Mouse (Mus musculus) stomach, embryonic 16.5 days (tissue): ENCODE results near the gene Tctn1. TPM values are rescaled to one million over a fixed set of nuclear protein-coding genes. Genes with fewer than 3 reads are reported as not detected.

Source experiments
- ATAC-seq: fragments of 200-750 bp; cut with Nextera tagmentation; 2 replicates; pipeline ENCODE4 v1.8.0; 2017; ENCODE audit warnings: moderate number of reproducible peaks, moderate TSS enrichment; ENCODE audit not compliant: insufficient read depth, low FRiP score
- H3K27ac ChIP-seq: fragments of 300-500 bp; sonication (generic); 2 replicates; pipeline ENCODE4 v1.5.1; 2014; ENCODE audit warnings: low read length
- H3K27me3 ChIP-seq: fragments of 300-500 bp; sonication (generic); 2 replicates; pipeline ENCODE4 v1.6.1; 2014; ENCODE audit warnings: low read length, control low read depth, mixed read lengths; ENCODE audit not compliant: control insufficient read depth, insufficient read depth
- H3K36me3 ChIP-seq: fragments of 300-500 bp; sonication (generic); 2 replicates; pipeline ENCODE4 v1.6.1; 2014; ENCODE audit warnings: low read length; ENCODE audit not compliant: control insufficient read depth, insufficient read depth
- H3K4me1 ChIP-seq: fragments of 300-500 bp; sonication (generic); 2 replicates; pipeline ENCODE4 v1.6.1; 2014; ENCODE audit warnings: low read length, control low read depth, mixed read lengths; ENCODE audit not compliant: control insufficient read depth, insufficient read depth
- H3K4me2 ChIP-seq: fragments of 300-500 bp; sonication (generic); 2 replicates; pipeline ENCODE4 v1.6.1; 2014; ENCODE audit warnings: low read depth, low read length, mixed read lengths
- H3K4me3 ChIP-seq: fragments of 300-500 bp; sonication (generic); replicated peaks from 2 replicates; pipeline ENCODE4 v1.5.1; 2014; ENCODE audit warnings: mild to moderate bottlenecking, low read length
- H3K9ac ChIP-seq: fragments of 300-500 bp; sonication (generic); 2 replicates; pipeline ENCODE4 v1.6.1; 2014; ENCODE audit warnings: low read length
- H3K9me3 ChIP-seq: fragments of 300-500 bp; sonication (generic); replicated peaks from 2 replicates; pipeline ENCODE4 v1.6.1; 2016; ENCODE audit warnings: low read length, control low read depth; ENCODE audit not compliant: control insufficient read depth
- WGBS: fragments of 180-500 bp; shearing (Covaris S2); extraction: QIAGEN DNeasy Blood & Tissue Kit; methylation state at CpG from one replicate; pipeline ENCODE4 v1.1.7; 2014; 5-methylcytosine and 5-hydroxymethylcytosine counted together
- polyA plus RNA-seq: library from polyadenylated mRNA; unstranded; fragments of >200 nt; fragmentation: Nextera tagmentation; extraction: Ambion mirVana; gene quantifications from 2 replicates; pipeline ENCODE4 v1.2.1, GENCODE M21; 2015

Gene Tctn1
- polyA plus RNA-seq, 1 experiment from 2014 or later = 5.0 TPM

DNA sequence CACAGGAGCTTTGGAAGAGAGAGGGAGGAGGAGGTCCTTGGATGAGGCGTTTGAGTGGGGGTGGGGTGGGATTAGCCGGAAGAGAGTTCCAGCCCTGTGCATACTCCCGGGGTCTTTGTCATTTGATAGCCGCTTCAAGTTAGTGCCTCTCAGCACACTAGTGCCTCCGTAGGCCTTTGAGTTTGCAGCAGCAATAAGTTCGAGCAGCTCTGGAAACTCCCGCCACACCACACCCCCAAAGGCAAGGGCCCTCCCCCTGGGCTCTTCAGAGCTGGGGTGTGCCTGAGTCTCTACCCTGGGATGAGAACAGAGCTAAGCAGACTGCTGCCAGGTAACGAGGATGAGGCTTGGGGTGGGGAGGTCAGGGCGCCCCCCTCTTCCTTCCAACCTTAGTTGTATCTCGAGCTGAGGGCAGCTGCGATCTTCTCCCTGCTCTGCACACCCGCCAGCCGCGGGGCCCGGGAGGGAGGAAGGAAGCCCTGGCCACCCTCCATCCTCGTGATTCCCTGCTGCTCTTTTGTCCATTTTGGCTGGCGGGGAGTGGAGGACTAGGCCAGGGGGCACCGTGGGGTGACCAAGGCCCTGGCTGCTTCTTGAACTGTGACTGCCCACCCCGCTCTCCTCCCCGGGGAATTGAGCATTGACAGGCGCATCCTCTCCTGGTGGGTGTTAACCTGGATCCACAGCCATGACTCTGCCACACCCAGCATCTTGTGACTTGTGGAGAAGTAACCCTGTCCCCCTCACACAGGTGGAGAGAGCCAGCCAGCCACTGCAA is 54.5 kb downstream of the Tctn1 start:
- 5% methylated on average over 20 of the region's 21 CpGs for WGBS
- H3K27me3 ChIP-seq = no peaks in the 10 kb centered on the region
- H3K36me3 ChIP-seq = no peaks in the 10 kb centered on the region
- no peaks in the 10 kb centered on the region for H3K9me3 ChIP-seq
- H3K4me3 ChIP-seq = peak overlapping the region; percentile 38
- H3K4me1 ChIP-seq = peaks cover 4% of the 10 kb centered on the region; the same call in 1 of the 2 replicates
- peak overlapping the region; percentile 63 for H3K9ac ChIP-seq
- peak overlapping the region; percentile 49 for H3K4me2 ChIP-seq
- peak; percentile 87 for ATAC-seq
- H3K27ac ChIP-seq = 0 out of 2 replicates have a peak overlapping the region, but pooled peaks have one; percentile 39

DNA sequence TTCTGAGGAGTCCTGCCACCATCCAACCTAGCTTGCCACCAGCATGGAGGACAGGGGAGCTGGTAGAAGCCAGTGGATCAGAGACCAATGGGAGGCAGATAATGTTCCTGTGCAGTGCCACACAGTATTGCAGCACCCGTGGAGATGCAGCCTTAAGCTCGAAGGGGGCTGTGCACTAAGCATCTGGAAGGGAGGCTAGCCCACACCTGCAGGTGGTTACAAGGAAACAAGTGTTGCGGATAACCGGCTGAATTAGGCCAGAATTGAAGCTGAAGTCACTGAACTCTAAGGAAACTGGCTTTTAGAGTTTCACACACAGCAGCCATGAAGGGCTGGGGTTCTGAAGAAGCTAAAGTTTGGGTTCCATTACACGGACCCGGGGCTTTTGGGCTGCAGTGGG is 55.4 kb downstream of the Tctn1 start:
- Histone ChIP-seq H3K9ac (peak overlapping the region; percentile 19; the same call in 1 of the 2 replicates), H3K9me3 (no peaks in the 10 kb centered on the region), H3K36me3 (no peaks in the 10 kb centered on the region), H3K27ac (peak overlapping the region; percentile 39; the same call in 1 of the 2 replicates), H3K4me3 (no peak overlapping the region), H3K27me3 (no peaks in the 10 kb centered on the region), H3K4me2 (no peak overlapping the region), H3K4me1 (peaks cover 4% of the 10 kb centered on the region; the same call in 1 of the 2 replicates)
- 47% methylated on average over 6 of the region's 6 CpGs for WGBS
- ATAC-seq = no peak

DNA sequence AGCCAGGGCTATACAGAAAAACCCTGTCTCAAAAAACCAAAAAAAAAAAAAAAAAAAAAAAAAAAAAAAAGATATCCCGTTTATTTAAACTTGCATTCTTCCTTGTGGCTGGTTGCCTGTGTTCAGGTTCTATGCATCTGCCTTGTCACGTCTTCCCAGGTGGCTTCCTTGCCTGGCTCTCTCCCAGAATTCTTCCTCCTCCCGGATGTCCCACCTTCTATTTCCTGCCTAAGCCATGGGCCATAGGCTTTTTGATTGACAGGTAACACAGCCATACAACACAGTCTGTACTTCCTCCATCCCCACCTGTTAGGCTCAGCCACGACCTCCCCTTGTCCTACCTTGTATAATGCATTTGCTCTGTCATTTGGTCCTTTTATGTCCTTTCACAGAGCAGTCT is 57.8 kb downstream of the Tctn1 start, which contains the start of gene Hvcn1:
Gene Hvcn1 (plus strand): TSS at position 330 of the 400 bp plus-strand sequence.
- Histone ChIP-seq H3K9me3 (no peaks in the 10 kb centered on the region), H3K4me1 (peaks cover 4% of the 10 kb centered on the region; the same call in 1 of the 2 replicates), H3K27me3 (no peaks in the 10 kb centered on the region), H3K36me3 (no peaks in the 10 kb centered on the region), H3K9ac (no peak within 1 kb of the TSS), H3K27ac (no peak within 1 kb of the TSS), H3K4me2 (no peak within 1 kb of the TSS), H3K4me3 (no peak within 1 kb of the TSS)
- no peak for ATAC-seq
- 74% methylated on average over 4 of the region's 4 CpGs for WGBS

DNA sequence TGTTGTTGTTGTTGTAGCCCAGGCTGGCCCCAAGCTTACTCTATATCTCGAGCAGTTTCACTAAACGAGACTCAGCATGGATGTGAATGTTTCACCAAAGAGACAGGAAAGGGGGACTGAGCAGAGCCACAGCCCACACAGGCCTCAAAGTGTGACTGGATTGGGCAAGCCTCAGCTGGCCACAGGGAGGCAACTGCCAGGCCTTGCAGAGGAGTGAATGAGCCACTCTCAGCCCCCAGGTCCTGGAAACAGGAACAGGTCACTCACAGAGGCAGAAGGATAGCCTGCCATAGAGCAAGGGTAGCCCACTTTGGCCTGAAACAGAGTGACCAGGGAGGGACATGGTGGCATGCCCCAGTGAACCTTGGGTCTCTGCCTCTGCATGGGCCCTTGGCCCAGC is 60.1 kb downstream of the Tctn1 start:
- H3K36me3 ChIP-seq = no peaks in the 10 kb centered on the region
- H3K4me1 ChIP-seq = peaks cover 4% of the 10 kb centered on the region; the same call in 1 of the 2 replicates
- no peaks in the 10 kb centered on the region for H3K27me3 ChIP-seq
- no peak for ATAC-seq
- no peaks in the 10 kb centered on the region for H3K9me3 ChIP-seq
- WGBS = 67% methylated on average over 2 of the region's 2 CpGs
- no peak overlapping the region for H3K27ac ChIP-seq
- H3K4me3 ChIP-seq = no peak overlapping the region
- no peak overlapping the region for H3K9ac ChIP-seq
- no peak overlapping the region for H3K4me2 ChIP-seq

DNA sequence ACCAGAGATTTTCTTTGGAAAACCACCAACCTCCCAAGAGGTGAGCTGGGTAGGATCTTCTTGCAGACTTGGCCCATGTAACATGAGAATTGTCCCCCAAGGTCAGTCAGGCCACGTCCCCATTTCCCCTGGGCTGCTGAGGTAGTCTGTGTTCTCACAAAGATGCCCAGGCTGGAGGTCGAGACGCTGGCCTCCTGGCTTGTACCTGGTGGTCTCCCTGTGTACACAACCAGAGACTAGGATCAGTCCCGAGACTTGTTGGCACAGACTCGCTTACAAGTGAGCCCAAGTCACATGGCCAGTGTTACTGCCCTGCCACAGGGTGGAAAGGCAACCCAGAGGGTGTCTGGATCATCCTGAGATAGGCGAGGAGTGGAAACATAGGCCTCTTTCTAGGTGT is 62.4 kb downstream of the Tctn1 start:
- no peak overlapping the region for H3K9ac ChIP-seq
- H3K36me3 ChIP-seq = no peaks in the 10 kb centered on the region
- H3K27me3 ChIP-seq = no peaks in the 10 kb centered on the region
- no peaks in the 10 kb centered on the region for H3K4me1 ChIP-seq
- H3K4me2 ChIP-seq = no peak overlapping the region
- H3K9me3 ChIP-seq = no peaks in the 10 kb centered on the region
- no peak overlapping the region for H3K27ac ChIP-seq
- WGBS = 85% methylated on average over 6 of the region's 6 CpGs
- no peak overlapping the region for H3K4me3 ChIP-seq
- no peak for ATAC-seq

DNA sequence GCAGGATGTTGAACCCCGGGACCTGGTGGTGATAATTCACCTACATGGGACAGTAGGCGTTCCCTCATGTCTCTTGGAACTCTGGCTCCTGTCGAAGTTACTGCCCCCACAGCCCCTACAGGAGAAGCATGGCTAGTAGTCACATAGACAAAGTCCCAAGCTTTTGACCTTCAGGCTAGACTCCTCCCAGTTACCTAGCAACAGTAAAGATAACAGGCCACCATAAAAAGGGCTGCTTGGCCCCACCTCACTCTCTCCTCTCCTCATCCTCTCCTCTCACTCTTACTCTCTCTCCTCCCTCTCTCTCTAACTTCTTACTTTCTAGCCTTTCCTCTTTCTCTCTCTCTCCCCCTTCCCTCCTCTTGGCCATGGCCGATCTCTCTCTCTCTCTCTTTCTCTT is 63.4 kb downstream of the Tctn1 start:
- Histone ChIP-seq H3K27me3 (no peaks in the 10 kb centered on the region), H3K4me2 (no peak overlapping the region), H3K36me3 (no peaks in the 10 kb centered on the region), H3K4me1 (no peaks in the 10 kb centered on the region), H3K27ac (no peak overlapping the region), H3K9me3 (no peaks in the 10 kb centered on the region), H3K4me3 (no peak overlapping the region), H3K9ac (no peak overlapping the region)
- ATAC-seq = no peak
- 85% methylated on average over 4 of the region's 4 CpGs for WGBS

DNA sequence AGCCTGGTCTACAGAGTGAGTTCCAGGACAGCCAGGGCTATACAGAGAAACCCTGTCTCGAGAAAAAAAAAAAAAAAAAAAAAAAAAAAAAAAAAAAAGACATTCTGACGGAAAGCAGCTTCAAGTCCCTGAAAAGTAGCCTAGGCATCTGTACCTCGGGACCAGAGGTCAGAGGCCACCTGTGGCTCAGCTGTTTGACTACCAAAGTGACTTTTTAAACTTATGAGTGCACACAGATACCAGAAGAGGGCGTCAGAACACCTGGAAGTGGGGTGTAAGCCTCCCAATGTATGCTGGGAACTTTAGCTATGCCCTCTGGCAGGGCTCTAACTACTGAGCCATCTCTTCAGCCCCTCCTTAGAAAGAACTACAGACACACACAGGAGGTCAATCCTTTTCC is 71.9 kb downstream of the Tctn1 start:
- Histone ChIP-seq H3K4me3 (no peak overlapping the region), H3K27me3 (no peaks in the 10 kb centered on the region), H3K27ac (no peak overlapping the region), H3K9me3 (no peaks in the 10 kb centered on the region), H3K36me3 (no peaks in the 10 kb centered on the region), H3K9ac (no peak overlapping the region), H3K4me1 (no peaks in the 10 kb centered on the region), H3K4me2 (no peak overlapping the region)
- ATAC-seq = no peak
- WGBS = 29% methylated on average over 3 of the region's 4 CpGs

DNA sequence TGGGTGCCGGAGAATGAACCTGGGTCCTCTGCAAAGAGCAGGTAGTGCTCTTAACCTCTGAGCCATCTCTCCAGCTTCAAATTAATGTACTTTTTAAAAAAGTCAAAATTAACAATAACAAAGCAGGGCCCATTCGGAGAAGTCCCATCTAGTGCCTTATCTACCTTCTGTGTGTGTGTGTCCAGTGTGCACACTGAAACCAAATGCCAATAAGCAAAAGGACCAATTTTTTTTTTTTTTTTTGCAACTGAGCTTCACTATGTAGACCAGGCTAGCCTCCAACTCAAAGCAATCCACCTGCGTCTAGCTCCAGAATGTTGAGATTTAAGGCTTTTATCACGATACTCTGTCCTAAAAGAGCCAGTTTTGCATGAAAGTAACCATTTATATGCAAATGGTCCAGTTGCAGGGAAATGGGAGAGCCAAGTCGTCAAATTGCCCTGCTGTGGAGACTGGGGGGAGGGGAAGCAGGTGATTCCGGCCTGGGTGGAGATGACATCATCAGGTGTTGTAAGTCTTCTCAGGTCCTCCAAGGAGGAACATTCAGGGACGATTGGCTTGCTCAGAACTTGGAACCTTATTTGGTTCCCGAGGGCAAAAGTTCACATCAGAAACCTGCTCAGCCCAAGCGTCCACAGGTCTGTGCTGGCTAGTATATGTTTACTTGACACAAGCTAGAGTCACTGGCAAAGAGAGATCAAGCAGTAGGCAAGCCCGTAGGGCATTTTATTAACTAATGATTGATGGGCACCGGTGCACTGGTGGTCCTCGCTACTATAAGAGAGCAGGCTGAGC is 72.8 kb downstream of the Tctn1 start:
- no peak overlapping the region for H3K4me3 ChIP-seq
- no peaks in the 10 kb centered on the region for H3K4me1 ChIP-seq
- H3K27ac ChIP-seq = no peak overlapping the region
- no peak overlapping the region for H3K4me2 ChIP-seq
- no peaks in the 10 kb centered on the region for H3K27me3 ChIP-seq
- WGBS = 56% methylated on average over 12 of the region's 12 CpGs
- no peaks in the 10 kb centered on the region for H3K9me3 ChIP-seq
- no peaks in the 10 kb centered on the region for H3K36me3 ChIP-seq
- ATAC-seq = no peak
- H3K9ac ChIP-seq = no peak overlapping the region

DNA sequence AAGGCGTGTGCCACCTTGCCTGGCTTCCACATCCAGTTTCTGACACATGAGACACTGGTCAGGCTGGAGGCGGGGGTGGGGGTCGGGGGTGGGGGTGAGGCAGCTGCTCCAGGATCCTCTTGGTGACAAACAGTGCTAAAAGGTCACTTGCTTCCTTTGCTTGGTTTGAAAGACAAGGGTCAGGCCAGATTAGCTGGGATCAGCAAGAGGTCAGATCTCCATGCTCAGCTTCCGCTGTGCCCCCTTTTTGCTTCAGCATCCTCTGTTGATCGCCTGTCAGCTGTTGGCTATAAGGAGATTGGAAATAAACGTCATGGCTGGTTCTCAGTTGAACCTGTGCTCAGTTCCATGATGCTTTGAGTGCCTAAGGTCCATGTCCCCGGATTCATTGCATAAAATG is 73.8 kb downstream of the Tctn1 start:
- Histone ChIP-seq H3K9me3 (no peaks in the 10 kb centered on the region), H3K4me1 (no peaks in the 10 kb centered on the region), H3K4me2 (no peak overlapping the region), H3K36me3 (no peaks in the 10 kb centered on the region), H3K27me3 (no peaks in the 10 kb centered on the region), H3K9ac (no peak overlapping the region), H3K4me3 (no peak overlapping the region), H3K27ac (no peak overlapping the region)
- no peak for ATAC-seq
- WGBS = 66% methylated on average over 7 of the region's 7 CpGs
